Mouse (Mus musculus) splenic B cell, adult 2 months (primary cell): ENCODE measurements at regions not wholly inside any gene's neighbourhood (a gene's known extent, or its start where the extent isn't known, plus 50 kb on each side); places are given as distances from the start of the nearest gene placed in this dataset.

Source experiments
- DNase-seq: peaks from one replicate; pipeline ENCODE4 v3.0.0-alpha.2; 2011; ENCODE audit warnings: low read depth, low spot score
- H3K27me3 ChIP-seq: 2 replicates; pipeline ENCODE4 v1.6.1; 2012; ENCODE audit warnings: mild to moderate bottlenecking, low read length, moderate library complexity, mixed read lengths; ENCODE audit not compliant: control insufficient read depth, poor library complexity, insufficient read depth, severe bottlenecking
- H3K36me3 ChIP-seq: 2 replicates; pipeline ENCODE4 v1.6.1; 2012; ENCODE audit warnings: mild to moderate bottlenecking, low read length, moderate library complexity, mixed read lengths; ENCODE audit not compliant: control insufficient read depth, poor library complexity, insufficient read depth, severe bottlenecking

DNA sequence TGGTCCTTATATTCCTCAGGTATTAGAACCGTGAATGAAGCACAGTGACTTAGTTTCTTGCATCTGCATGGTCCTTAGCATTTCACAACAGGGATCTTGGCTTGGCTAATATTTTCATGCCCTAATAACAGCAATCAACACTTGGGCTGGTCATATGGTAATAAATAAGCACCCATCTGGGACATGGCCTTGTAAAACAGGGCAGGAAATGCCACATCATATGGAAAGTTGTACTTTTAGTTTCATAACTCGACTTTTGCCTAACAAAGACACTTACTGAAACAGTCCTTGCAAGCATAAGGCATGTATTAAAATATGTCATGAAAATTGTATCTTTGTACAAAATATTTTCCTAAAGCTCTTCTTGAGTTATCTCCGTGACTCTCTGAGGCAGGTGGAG, 175.8 kb upstream of the Prdm1 start:
- H3K27me3 ChIP-seq, result no peaks in the 10 kb centered on the region
- no peaks in the 10 kb centered on the region for H3K36me3 ChIP-seq
- peak; percentile 13 for DNase-seq

DNA sequence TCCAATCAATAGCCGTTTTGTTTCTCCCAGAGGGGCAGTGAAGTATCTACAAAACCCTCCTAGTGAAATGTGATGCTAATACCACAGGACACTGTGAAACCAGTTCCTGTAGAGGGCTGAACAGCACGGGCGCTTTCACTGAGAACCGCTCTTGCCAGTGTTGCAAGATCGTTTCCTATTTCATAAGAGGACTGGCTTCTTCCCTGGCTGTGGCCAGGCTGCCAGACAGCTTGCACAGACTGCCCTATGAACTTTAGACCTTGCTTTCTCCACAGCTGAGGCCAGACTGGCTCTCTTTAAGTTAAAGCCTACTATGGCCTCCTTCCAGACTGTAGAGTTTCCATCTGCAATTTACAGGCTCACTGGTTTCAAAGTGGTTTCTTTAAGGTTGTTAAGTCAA, 173.8 kb upstream of the Prdm1 start:
- no peaks in the 10 kb centered on the region for H3K36me3 ChIP-seq
- no peaks in the 10 kb centered on the region for H3K27me3 ChIP-seq
- DNase-seq, result no peak

DNA sequence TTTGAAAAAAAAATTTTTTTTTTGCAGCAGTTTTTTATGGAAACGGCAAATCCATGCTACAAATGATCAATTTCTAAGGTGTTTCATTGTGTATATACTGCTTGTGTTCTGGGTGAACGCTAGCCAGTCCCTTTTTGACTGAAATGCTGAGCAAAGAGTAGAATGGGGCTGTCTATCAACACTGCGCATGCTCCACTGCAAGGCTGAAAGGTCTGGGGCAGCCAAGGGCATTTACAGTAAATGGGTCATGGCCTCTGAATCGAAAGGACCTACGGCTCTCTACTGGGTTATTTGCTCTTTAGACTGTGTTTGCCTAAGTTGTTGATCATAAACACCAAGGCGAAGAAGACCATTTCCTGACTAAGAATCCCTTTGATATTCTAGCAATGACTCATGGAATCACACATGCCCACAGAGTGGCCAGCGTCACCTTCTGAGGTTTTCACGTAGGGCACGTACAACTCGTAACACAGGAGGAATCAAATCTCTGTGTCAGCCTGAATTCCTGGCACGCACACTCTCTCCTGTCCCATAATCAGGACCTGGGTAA, 171.8 kb upstream of the Prdm1 start:
- no peaks in the 10 kb centered on the region for H3K27me3 ChIP-seq
- no peaks in the 10 kb centered on the region for H3K36me3 ChIP-seq
- no peak for DNase-seq

DNA sequence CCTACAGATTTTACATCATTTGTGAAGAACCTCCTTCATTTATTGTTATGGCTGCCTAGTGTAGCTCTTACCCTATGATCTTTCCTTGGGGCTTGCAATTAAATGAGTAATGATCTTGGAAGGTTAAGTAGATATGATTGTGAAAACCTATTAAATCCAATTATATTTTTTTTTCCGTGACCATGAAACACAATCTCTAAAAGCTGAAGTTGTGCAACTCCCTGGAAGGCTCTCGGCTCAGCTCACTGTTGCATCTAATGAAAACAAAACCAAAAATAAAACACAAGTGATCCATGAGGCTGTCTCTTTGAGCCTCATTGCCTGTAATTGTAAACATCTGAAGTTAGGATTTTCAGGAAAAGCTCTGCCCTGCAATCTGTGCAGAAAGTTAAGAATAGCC, 169.7 kb upstream of the Prdm1 start:
- DNase-seq, result no peak
- no peaks in the 10 kb centered on the region for H3K27me3 ChIP-seq
- H3K36me3 ChIP-seq, result no peaks in the 10 kb centered on the region

GRCm38 (mm10) chr10:44696973-44697372, 168.7 kb upstream of the Prdm1 start:
- Histone ChIP-seq H3K27me3 (no peaks in the 10 kb centered on the region), H3K36me3 (no peaks in the 10 kb centered on the region)
- DNase-seq, result no peak

GRCm38 (mm10) chr10:44691590-44692327, 163.5 kb upstream of the Prdm1 start:
- no peaks in the 10 kb centered on the region for H3K36me3 ChIP-seq
- DNase-seq, result no peak
- no peaks in the 10 kb centered on the region for H3K27me3 ChIP-seq

- Histone ChIP-seq H3K36me3 (no peaks in the 10 kb centered on the region), H3K27me3 (no peaks in the 10 kb centered on the region)
- DNase-seq, result peak; percentile 11
Measured at GRCm38 (mm10) chr10:44688555-44688954, 160.3 kb upstream of the Prdm1 start.

- Histone ChIP-seq H3K36me3 (no peaks in the 10 kb centered on the region), H3K27me3 (no peaks in the 10 kb centered on the region)
- DNase-seq, result no peak
Measured at GRCm38 (mm10) chr10:44686055-44686454, 157.8 kb upstream of the Prdm1 start.

DNA sequence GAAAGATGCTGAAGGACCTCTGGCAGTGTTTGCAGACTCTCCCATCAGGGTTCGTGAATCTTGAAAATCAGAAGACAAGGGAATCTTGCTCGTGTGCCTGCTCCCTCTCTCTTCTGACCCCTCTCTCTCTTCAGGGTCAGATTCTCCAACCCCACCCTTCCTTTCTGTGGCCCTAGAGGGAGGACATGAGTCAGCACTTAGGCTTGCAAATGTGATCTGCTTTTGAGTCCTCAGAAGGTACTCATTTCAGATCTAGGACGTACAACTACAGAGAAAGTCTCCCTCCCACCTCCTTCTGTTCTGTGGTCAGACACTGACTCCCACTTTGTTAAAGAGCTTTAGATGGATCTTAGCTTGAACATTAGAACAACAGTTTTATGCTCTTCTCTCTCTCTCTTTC, 156.9 kb upstream of the Prdm1 start:
- no peaks in the 10 kb centered on the region for H3K36me3 ChIP-seq
- no peak for DNase-seq
- no peaks in the 10 kb centered on the region for H3K27me3 ChIP-seq

GRCm38 (mm10) chr10:44676506-44676905, 148.2 kb upstream of the Prdm1 start:
- Histone ChIP-seq H3K36me3 (no peaks in the 10 kb centered on the region), H3K27me3 (no peaks in the 10 kb centered on the region; the same call in 1 of the 2 replicates)
- peak; percentile 39 for DNase-seq

GRCm38 (mm10) chr10:44665509-44666144, 137.3 kb upstream of the Prdm1 start:
- no peak for DNase-seq
- no peaks in the 10 kb centered on the region for H3K27me3 ChIP-seq
- no peaks in the 10 kb centered on the region for H3K36me3 ChIP-seq

GRCm38 (mm10) chr10:44659499-44659898, 131.2 kb upstream of the Prdm1 start:
- no peaks in the 10 kb centered on the region for H3K36me3 ChIP-seq
- no peak for DNase-seq
- no peaks in the 10 kb centered on the region for H3K27me3 ChIP-seq

DNA sequence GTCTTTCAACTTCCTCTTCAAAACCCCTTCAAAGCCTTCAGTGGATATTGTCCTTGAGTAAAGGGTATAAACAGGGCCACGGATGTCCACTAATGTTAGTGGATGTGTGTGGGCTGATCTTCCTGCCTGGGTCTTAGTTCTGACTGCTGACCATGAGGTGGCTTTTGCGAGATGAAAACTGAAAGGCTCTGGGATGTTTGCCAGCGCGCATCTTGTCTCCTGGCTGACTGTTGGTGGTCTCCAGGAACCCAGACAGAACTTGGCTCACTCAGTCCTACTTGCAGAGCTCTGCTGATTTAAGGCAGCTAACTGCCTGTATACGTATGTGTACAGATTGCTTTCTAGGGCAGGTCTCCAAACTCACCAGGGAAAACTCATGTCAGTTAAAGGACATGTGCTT, 125.5 kb upstream of the Prdm1 start:
- H3K36me3 ChIP-seq, result no peaks in the 10 kb centered on the region

DNA sequence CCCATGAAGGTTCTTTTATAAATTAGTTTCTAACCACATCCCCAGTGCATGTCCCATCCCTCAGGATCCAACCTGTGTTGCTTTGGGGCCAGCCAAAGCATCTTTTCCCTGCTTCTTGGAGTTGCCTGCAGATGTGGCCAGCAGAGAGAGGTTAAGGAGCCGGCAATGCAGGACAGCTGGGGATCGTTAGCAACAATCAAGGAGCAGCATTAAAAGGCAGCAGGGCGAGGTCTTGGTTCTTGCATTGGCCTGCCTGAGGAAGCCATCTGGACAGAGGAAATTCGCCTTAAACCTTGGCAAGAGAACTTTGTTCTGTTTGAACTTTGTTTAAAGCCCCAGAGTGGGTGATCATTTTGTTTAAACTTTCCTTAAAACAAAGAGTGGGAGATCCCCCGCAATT, 118.7 kb upstream of the Prdm1 start:
- no peaks in the 10 kb centered on the region for H3K36me3 ChIP-seq
- H3K27me3 ChIP-seq, result no peaks in the 10 kb centered on the region
- DNase-seq, result no peak

More for the DNA sequence above, 125.5 kb upstream of the Prdm1 start:
- no peak for DNase-seq
- H3K27me3 ChIP-seq, result no peaks in the 10 kb centered on the region

GRCm38 (mm10) chr10:44646615-44647014, 118.3 kb upstream of the Prdm1 start:
- DNase-seq, result no peak
- Histone ChIP-seq H3K36me3 (no peaks in the 10 kb centered on the region), H3K27me3 (no peaks in the 10 kb centered on the region)
